Mouse (Mus musculus): ENCODE results near the gene Plk3. TPM values are rescaled to one million over a fixed set of nuclear protein-coding genes. Genes with fewer than 3 reads are reported as not detected.

The Plk3 gene
- polyA plus RNA-seq, 1 experiment from 2014 or later = 2.0 TPM

DNA sequence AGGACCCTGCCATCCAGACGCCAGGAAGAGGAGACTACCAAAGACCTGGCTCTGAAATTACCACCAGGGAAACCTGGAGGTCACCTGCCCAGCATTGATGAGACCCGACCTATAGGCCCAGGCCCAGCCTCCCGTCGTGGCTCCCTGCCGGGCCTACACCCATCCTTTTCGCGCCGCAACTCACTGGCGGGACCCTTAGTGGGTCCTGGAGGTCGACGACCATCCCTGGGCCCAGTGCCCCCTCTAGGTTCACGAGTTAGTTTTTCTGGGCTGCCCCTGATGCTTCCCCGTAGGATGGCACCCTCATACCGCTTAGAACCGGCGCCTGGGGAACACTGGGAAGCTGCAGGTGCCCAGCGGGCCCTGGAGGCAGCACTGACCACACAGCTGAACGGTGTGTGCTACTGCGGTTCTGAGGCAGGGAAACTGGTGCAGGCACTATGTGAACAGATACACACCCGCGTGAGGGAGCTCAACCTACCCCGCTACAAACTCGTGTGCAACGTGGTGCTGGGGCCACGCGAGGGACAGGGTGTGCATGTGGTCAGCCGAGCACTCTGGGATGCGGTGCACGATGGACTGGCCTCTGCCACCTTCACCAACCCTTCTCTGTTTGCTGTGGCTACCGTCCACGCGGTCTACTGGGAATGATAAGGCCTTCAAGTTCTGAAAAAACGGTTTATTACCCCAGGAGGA lies 5.6 kb downstream of the Plk3 start:
- ATAC-seq (ENCODE audit: insufficient number of reproducible peaks, insufficient read depth, low FRiP score, low read depth) = no peak
- peaks cover 9% of the 10 kb centered on the region for H3K27me3 ChIP-seq (ENCODE audit: control insufficient read depth, insufficient read depth, low read length)
- no peak overlapping the region for H3K4me3 ChIP-seq (ENCODE audit: control insufficient read depth in 1 of 2, insufficient read depth in 1 of 2, low read depth in 1 of 2, low read length in 2 of 2)
- no peak overlapping the region for H3K9ac ChIP-seq (ENCODE audit: low read length)
- H3K27ac ChIP-seq (replicated peaks in 1 of 2; ENCODE audit: control insufficient read depth in 1 of 2, insufficient read depth in 1 of 2, low read depth in 2 of 2, low read length in 2 of 2) = no peak overlapping the region
- no peak overlapping the region for H3K4me2 ChIP-seq (ENCODE audit: low read length)
- WGBS = 84% methylated on average over 33 of the region's 33 CpGs
- H3K9me3 ChIP-seq (ENCODE audit: control insufficient read depth, low read length) = no peaks in the 10 kb centered on the region
- H3K4me1 ChIP-seq (ENCODE audit: control insufficient read depth in 2 of 2, insufficient read depth in 2 of 2, low read length in 2 of 2) = peaks cover 14 to 19% of the 10 kb centered on the region in 2 experiments
- H3K36me3 ChIP-seq (ENCODE audit: control insufficient read depth, insufficient read depth, low read length) = peaks cover 10% of the 10 kb centered on the region; the same call in 1 of the 2 replicates

DNA sequence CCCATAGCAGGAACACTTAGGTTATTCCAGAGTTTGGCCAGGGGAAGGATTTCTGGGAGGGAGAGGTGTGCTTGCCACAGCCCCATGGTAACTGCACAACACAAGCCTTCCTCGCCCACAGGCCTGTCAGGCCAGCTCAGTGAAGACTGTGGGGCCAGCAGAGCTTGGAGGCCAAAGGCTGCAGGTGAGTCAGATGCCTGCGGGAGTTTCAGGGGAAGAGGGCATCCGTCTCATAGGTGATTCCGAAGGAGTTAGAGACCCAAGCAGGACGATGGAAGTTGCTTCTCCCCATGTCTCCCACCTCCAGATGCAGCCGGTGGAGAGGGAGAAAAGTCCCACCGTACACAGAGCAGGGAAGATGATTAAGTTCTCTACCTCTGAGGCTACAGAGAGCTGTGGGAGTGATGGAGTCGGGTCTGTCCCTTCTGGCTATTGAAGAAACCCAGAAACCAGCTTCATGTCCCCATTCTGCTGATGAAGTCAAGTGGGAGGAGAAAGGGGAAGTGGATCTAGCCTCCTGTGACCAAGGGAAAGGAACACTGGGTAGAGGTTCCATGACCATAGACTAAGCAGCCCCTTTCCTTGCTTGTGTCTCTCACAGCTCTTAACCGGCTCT lies 7.0 kb downstream of the Plk3 start, which contains the start of gene Tctex1d4:
Gene Tctex1d4 (plus strand): TSS at position 120 of the 616 bp plus-strand sequence.
- peak within 1 kb of the TSS; percentile 88 to 89 for H3K27ac ChIP-seq (replicated peaks in 1 of 2; ENCODE audit: control insufficient read depth in 1 of 2, insufficient read depth in 1 of 2, low read depth in 2 of 2, low read length in 2 of 2)
- H3K36me3 ChIP-seq (ENCODE audit: control insufficient read depth, insufficient read depth, low read length) = peaks cover 10% of the 10 kb centered on the region; the same call in 1 of the 2 replicates
- no peak within 1 kb of the TSS for H3K4me3 ChIP-seq (ENCODE audit: control insufficient read depth in 1 of 2, insufficient read depth in 1 of 2, low read depth in 1 of 2, low read length in 2 of 2)
- peak within 1 kb of the TSS; percentile 47; the same call in 1 of the 2 replicates for H3K9ac ChIP-seq (ENCODE audit: low read length)
- H3K4me1 ChIP-seq (ENCODE audit: control insufficient read depth in 2 of 2, insufficient read depth in 2 of 2, low read length in 2 of 2) = peaks cover 14 to 19% of the 10 kb centered on the region in 2 experiments
- H3K27me3 ChIP-seq (ENCODE audit: control insufficient read depth, insufficient read depth, low read length) = no peaks in the 10 kb centered on the region; the same call in 1 of the 2 replicates
- H3K9me3 ChIP-seq (ENCODE audit: control insufficient read depth, low read length) = no peaks in the 10 kb centered on the region
- 69% methylated on average over 9 of the region's 9 CpGs for WGBS
- no peak for ATAC-seq (ENCODE audit: insufficient number of reproducible peaks, insufficient read depth, low FRiP score, low read depth)
- H3K4me2 ChIP-seq (ENCODE audit: low read length) = no peak within 1 kb of the TSS

DNA sequence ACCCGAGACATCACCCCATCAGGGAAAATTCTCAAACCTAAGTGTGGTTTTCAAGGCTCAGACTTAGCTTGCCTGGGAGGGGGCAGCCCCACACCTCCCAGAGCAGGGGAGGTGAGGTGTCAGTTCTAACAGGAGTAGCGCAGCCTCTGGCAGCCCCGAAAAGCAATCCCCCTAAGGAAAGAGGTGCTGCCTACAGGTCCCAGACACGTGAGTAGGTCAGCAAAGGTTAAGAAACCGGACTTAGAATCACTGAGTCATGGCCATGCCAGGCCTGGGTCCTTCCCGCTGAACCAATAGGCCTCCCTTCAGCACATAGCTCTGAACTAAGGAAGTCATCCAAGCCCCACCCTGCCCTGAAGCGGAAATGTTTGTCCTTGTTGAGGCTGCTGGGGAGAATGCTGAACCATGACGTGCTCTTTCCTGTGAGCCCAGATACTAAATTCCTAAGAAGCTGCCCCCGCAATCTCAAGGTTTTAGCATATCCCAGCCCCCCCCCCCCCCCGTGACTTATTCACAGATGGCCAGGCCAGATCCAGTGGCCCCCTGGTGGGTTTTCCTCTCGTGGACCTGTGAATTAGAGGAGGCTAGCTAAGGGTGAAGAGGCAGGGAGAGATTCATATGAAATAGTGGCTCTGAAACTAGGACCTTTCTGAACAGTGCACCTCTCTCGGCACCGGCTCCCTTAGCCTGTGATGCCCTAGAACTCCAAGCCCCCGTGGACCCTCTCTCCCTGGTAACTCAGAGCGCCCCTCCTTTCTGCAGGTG lies 7.7 kb downstream of the Plk3 start:
- 37% methylated on average over 15 of the region's 15 CpGs for WGBS
- Histone ChIP-seq H3K27me3 (ENCODE audit: control insufficient read depth, insufficient read depth, low read length) (no peaks in the 10 kb centered on the region), H3K4me3 (ENCODE audit: control insufficient read depth in 1 of 2, insufficient read depth in 1 of 2, low read depth in 1 of 2, low read length in 2 of 2) (no peak overlapping the region), H3K9ac (ENCODE audit: low read length) (no peak overlapping the region; the same call in 1 of the 2 replicates), H3K36me3 (ENCODE audit: control insufficient read depth, insufficient read depth, low read length) (peaks cover 10% of the 10 kb centered on the region; the same call in 1 of the 2 replicates), H3K9me3 (ENCODE audit: control insufficient read depth, low read length) (no peaks in the 10 kb centered on the region), H3K27ac (replicated peaks in 1 of 2; ENCODE audit: control insufficient read depth in 1 of 2, insufficient read depth in 1 of 2, low read depth in 2 of 2, low read length in 2 of 2) (peak overlapping the region; percentile 88 to 89), H3K4me1 (ENCODE audit: control insufficient read depth in 2 of 2, insufficient read depth in 2 of 2, low read length in 2 of 2) (peaks cover 14 to 19% of the 10 kb centered on the region in 2 experiments), H3K4me2 (ENCODE audit: low read length) (no peak overlapping the region)
- peak; percentile 79 for ATAC-seq (ENCODE audit: insufficient number of reproducible peaks, insufficient read depth, low FRiP score, low read depth)

DNA sequence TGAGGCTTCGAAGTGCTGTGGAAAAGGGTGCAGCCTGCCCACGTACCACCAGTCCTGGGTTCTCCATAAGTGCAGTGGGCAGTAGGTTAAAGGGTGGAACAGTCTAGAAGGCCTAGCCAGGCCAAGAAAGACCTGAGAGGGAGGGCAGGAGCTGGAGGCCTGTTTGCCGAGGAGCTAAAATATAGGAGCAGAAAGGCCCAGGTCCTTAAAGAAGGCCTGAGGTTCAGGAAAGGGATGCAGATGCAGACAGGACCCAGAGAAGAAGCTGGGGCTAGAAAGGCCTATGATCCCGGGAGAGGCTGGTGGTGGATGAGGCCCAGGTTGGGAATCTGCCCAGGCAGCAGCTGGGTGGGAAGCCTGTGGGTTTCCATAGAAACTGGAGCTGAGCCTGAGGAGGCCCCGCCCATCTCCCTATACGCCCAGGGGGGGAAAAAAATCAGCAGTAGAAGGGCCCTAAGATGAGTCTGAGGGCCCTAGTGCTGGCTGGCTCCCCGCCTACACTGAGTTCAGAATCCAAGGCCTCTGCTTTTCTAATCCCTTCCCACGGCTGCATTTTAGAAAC lies 8.3 kb downstream of the Plk3 start, which contains the start of gene Btbd19:
Gene Btbd19 (minus strand): TSS at position 378 of the 562 bp plus-strand sequence.
- 40% methylated on average over 8 of the region's 8 CpGs for WGBS
- Histone ChIP-seq H3K9ac (ENCODE audit: low read length) (peak within 1 kb of the TSS; percentile 47), H3K9me3 (ENCODE audit: control insufficient read depth, low read length) (no peaks in the 10 kb centered on the region), H3K4me2 (ENCODE audit: low read length) (peak within 1 kb of the TSS; percentile 16; the same call in 1 of the 2 replicates), H3K27me3 (ENCODE audit: control insufficient read depth, insufficient read depth, low read length) (no peaks in the 10 kb centered on the region), H3K36me3 (ENCODE audit: control insufficient read depth, insufficient read depth, low read length) (peaks cover 10% of the 10 kb centered on the region; the same call in 1 of the 2 replicates), H3K4me3 (ENCODE audit: control insufficient read depth in 1 of 2, insufficient read depth in 1 of 2, low read depth in 1 of 2, low read length in 2 of 2) (no peak within 1 kb of the TSS), H3K27ac (replicated peaks in 1 of 2; ENCODE audit: control insufficient read depth in 1 of 2, insufficient read depth in 1 of 2, low read depth in 2 of 2, low read length in 2 of 2) (peak within 1 kb of the TSS; percentile 88 to 89), H3K4me1 (ENCODE audit: control insufficient read depth in 2 of 2, insufficient read depth in 2 of 2, low read length in 2 of 2) (peaks cover 14 to 19% of the 10 kb centered on the region in 2 experiments)
- peak; percentile 33; the same call in 1 of the 2 replicates for ATAC-seq (ENCODE audit: insufficient number of reproducible peaks, insufficient read depth, low FRiP score, low read depth)

DNA sequence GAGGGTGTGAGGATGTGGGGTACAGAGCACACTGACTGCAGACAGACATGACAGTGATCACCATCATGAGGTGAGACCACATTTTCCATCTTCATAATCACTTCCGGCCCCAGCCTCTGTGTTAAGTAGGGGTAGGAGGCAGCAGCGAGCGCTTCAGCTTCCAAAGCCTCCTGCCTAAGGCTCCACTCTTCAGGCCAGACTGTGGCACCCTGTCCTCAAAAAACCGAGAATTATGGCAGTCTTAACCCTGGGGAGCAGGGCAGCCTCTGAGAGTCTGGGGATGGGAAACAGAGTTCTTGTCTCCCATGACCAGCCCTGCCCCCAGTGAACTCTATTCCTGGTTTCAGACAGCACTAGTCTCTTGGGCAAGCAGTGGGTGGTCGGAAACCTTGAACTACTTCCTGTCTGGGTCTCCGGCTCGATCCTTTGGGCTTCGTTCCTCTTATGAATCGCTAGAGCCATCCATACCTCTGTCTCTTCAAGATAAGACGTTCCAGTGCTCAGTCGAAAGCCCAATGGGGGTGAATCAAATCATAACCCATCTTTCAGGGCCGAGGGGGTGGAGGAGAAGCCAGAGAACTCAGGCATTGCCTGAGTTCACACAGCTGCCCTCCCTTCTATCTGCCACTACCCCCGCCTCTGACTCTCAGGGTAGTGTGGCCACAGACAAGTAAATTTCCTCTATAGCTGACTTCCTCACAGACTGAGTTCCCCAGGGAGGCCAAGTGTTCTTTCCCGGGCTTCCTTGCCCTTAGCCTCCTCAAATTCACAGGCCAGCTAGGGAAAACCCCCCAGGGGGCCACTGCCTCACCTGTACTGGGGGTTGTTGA lies 9.0 kb downstream of the Plk3 start:
- ATAC-seq (ENCODE audit: insufficient number of reproducible peaks, insufficient read depth, low FRiP score, low read depth) = no peak
- H3K4me1 ChIP-seq (ENCODE audit: control insufficient read depth in 2 of 2, insufficient read depth in 2 of 2, low read length in 2 of 2) = peaks cover 18 to 21% of the 10 kb centered on the region in 2 experiments
- peak overlapping the region; percentile 16; the same call in 1 of the 2 replicates for H3K4me2 ChIP-seq (ENCODE audit: low read length)
- peaks cover 10% of the 10 kb centered on the region; the same call in 1 of the 2 replicates for H3K36me3 ChIP-seq (ENCODE audit: control insufficient read depth, insufficient read depth, low read length)
- no peak overlapping the region for H3K4me3 ChIP-seq (ENCODE audit: control insufficient read depth in 1 of 2, insufficient read depth in 1 of 2, low read depth in 1 of 2, low read length in 2 of 2)
- 50% methylated on average over 14 of the region's 14 CpGs for WGBS
- peak overlapping the region; percentile 47; the same call in 1 of the 2 replicates for H3K9ac ChIP-seq (ENCODE audit: low read length)
- peak overlapping the region; percentile 88 to 89 for H3K27ac ChIP-seq (replicated peaks in 1 of 2; ENCODE audit: control insufficient read depth in 1 of 2, insufficient read depth in 1 of 2, low read depth in 2 of 2, low read length in 2 of 2)
- H3K27me3 ChIP-seq (ENCODE audit: control insufficient read depth, insufficient read depth, low read length) = no peaks in the 10 kb centered on the region
- no peaks in the 10 kb centered on the region for H3K9me3 ChIP-seq (ENCODE audit: control insufficient read depth, low read length)

DNA sequence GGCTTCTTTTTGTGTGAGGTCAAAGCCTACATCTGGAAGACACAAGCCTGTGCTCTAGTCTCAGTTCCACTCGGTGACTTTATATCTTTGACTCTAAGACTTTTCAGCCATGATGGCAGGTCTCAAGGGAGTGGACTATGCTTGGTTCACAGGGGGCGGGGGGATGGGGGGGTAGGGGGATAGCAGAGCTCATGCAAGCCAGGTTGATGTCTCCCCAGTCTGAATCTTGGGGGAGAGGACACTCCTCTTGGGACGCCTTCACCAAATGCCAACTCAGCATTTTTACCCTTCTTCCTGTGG lies 9.6 kb downstream of the Plk3 start:
- no peak for ATAC-seq (ENCODE audit: insufficient number of reproducible peaks, insufficient read depth, low FRiP score, low read depth)
- Histone ChIP-seq H3K27ac (replicated peaks in 1 of 2; ENCODE audit: control insufficient read depth in 1 of 2, insufficient read depth in 1 of 2, low read depth in 2 of 2, low read length in 2 of 2) (peak overlapping the region in 1 of 2 experiments; percentile 89; a peak in 1 of 4 replicates), H3K4me2 (ENCODE audit: low read length) (no peak overlapping the region), H3K4me3 (ENCODE audit: control insufficient read depth in 1 of 2, insufficient read depth in 1 of 2, low read depth in 1 of 2, low read length in 2 of 2) (no peak overlapping the region), H3K9ac (ENCODE audit: low read length) (no peak overlapping the region), H3K4me1 (ENCODE audit: control insufficient read depth in 2 of 2, insufficient read depth in 2 of 2, low read length in 2 of 2) (peaks cover 19 to 21% of the 10 kb centered on the region in 2 experiments), H3K27me3 (ENCODE audit: control insufficient read depth, insufficient read depth, low read length) (no peaks in the 10 kb centered on the region), H3K9me3 (ENCODE audit: control insufficient read depth, low read length) (no peaks in the 10 kb centered on the region), H3K36me3 (ENCODE audit: control insufficient read depth, insufficient read depth, low read length) (peaks cover 10% of the 10 kb centered on the region; the same call in 1 of the 2 replicates)
- 65% methylated on average over 3 of the region's 3 CpGs for WGBS

Measured in heart, embryonic 14.5 days (tissue).